ENCODE assay signal across 14 mouse cellular contexts in genomic region chr10:62511528-62511927, GRCm38 (mm10).
"Had no signal": no experiment of that assay in that cellular context is flagged by ENCODE, and none has a peak within 500 bp of the region (broad histone marks: within the 10 kb centered on the region; RNA-seq: fewer than 3 reads in every experiment).

No protein-coding gene starts in this region.

- DNase-seq: kidney, adult 18-20 months; kidney, postnatal 10 days; left cerebral cortex, postnatal 4 days; lung, adult 18-20 months; lung, postnatal 36 days; right cerebral cortex, adult 18-20 months; right cerebral cortex, postnatal 25 days; thymus, postnatal 36 days had no signal

- H3K9ac ChIP-seq: intestine, embryonic 15.5 days; limb, embryonic 13.5 days had no signal

- ATAC-seq: intestine, embryonic 15.5 days; lung, postnatal 0 days; midbrain, embryonic 16.5 days had no signal

- H3K36me3 ChIP-seq: intestine, embryonic 15.5 days; limb, embryonic 13.5 days had no signal

- H3K4me2 ChIP-seq: intestine, embryonic 15.5 days; limb, embryonic 13.5 days; midbrain, embryonic 11.5 days had no signal

- H3K27ac ChIP-seq: intestine, embryonic 15.5 days; limb, embryonic 13.5 days had no signal

- H3K9me3 ChIP-seq: intestine, embryonic 15.5 days; limb, embryonic 13.5 days; megakaryocyte, embryonic 14.5 days had no signal

- H3K4me3 ChIP-seq: intestine, embryonic 15.5 days; limb, embryonic 13.5 days; megakaryocyte, embryonic 14.5 days had no signal

- H3K4me1 ChIP-seq: intestine, embryonic 15.5 days had no signal

- H3K27me3 ChIP-seq: intestine, embryonic 15.5 days; megakaryocyte, embryonic 14.5 days had no signal
